Mouse (Mus musculus) CD4-positive, CD25-positive, alpha-beta regulatory T cell, adult 2 months (primary cell): ENCODE data around the gene Pik3c2a.
A peak's percentile ranks its signal among the peaks of the same experiment; 100 is the strongest.

ENCODE experiments used
- DNase-seq: peaks from one replicate; pipeline ENCODE4 v3.0.0-alpha.2; 2012; ENCODE audit warnings: low read depth, low spot score

Pik3c2a gene

DNA sequence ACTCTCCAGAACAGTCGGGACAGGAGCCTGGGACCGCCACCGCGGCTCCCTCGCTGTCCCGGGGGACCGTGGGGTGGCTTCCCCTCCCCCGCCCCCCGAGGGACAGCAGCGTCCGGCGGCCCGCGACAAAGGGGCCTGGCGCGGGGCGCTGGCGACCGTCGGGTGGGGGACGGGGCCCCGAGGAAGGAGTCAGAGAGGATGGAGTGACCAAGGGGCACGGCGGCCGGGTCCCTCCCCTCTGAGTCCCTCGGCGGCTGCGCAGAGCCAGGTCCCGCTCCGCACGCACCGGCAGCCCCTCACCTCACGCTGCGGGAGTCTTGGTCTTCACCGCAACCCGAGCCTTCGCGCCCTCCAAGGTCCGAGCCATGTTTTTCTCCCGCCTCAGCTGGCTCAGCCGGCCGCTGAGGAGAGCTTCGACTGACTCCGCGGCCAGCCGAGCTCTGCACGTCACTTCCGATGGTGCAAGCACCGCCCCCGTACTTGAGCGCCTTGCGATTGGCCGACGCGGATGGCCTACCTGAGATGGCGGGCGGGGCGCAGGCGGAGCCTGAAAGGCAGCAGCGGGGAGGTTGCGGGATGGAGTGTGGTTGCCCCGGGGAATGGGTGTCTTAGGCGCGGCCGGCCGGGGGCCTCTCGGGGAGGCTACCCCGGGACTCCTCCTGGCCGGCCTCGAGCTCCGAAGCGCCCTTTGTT lies at the start of gene Pik3c2a:
TSS of gene Pik3c2a (minus strand) at position 446 of the 693 bp plus-strand sequence.
- DNase-seq, result peak; percentile 96

- DNase-seq, result peak; percentile 20
These were observed 47.9 kb upstream of the Pik3c2a start for GRCm38 (mm10) chr7:116491113-116491512.

DNA sequence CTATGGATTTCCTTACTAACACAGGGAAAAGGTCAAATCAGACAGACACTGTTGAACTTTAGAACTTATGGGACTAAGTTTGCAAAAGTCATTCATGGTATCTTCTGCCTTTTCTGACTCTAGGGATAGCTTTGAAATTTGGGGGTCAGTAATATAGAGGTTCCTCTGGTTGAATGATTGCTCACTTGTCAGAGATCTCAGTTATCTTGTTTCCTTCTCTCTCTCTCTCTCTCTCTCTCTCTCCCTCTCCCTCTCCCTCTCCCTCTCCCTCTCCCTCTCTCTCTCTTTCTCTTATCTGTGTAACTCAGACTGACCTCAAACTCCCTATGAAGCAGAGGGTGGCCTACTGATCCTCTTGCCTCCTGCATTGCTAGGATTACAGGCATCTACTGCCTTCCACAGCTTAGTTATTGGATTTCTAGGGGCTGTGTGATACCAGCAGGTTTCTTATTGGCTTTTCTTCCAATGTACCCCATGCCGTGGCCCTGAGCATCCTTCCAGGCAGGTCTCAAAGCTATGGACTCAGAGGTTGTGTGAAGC lies 41.9 kb upstream of the Pik3c2a start:
- DNase-seq, result no peak

- DNase-seq, result peak; percentile 28
These were observed 41.0 kb upstream of the Pik3c2a start for GRCm38 (mm10) chr7:116484213-116484612.

GRCm38 (mm10) chr7:116483782-116484181 lies 40.5 kb upstream of the Pik3c2a start:
- no peak for DNase-seq

GRCm38 (mm10) chr7:116483106-116483505 lies 39.9 kb upstream of the Pik3c2a start:
- DNase-seq, result no peak

GRCm38 (mm10) chr7:116476264-116476663 lies 33.0 kb upstream of the Pik3c2a start:
- no peak for DNase-seq

DNA sequence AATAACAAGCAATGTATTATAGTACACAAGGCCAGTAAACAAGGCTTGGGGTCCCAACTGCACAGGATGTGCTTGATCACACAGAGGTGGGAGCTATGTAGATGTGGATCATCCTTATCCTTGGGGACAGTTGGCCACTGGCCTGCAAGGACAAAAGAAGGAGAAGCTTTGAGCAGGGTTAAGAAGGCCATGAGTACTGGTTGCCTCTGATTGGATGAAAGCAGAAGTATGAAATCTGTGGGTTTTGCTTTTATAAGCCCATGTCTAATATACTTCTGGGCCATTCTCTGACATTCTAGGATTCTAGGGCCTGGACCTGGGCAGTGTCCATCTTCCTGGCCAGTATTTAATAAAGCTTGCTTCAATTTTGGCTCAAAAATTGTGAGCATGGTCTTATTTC lies 32.6 kb upstream of the Pik3c2a start:
- DNase-seq, result no peak

- DNase-seq, result no peak
These were observed 18.9 kb upstream of the Pik3c2a start for GRCm38 (mm10) chr7:116462114-116462513.

DNA sequence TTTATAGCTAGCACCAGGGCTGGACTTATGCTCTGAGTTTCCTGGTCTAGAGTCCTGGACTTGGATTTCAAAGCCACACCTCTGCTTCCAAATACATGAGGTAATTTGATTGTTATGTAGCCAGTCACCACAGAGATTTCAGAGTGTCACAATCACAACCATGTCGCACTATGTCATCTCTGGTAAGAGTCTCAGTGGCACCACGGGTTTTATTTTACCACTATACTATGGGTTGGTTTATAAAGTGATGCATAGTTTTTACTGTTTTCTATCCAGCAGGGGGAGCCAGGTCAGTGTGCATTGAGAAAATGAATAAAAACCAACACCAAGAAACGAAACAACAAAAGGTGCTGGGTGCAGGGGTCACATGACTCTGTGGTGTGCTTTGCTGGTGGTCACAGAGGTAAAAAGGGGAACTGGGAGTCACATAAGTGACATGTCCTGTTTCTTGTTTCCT lies 15.8 kb upstream of the Pik3c2a start:
- DNase-seq, result peak; percentile 78

DNA sequence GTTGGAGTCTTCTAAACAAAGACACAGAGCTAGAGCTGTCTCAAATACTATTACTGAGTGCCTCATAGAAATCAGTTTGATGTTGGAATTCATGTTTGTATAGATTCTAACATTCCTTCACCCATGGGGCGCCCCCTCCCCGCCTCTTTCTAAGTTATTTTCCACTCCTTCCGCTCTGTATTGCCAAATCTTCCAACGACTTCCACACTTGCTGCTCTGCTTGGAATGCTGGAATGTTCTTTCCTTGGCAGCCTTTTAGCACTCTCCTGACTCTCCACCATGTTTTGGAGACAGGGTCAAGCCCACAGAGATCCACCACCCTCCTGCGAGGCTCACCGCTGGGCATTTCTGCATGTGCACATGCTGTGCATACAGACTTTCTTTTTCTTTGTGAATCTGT lies 14.1 kb upstream of the Pik3c2a start:
- DNase-seq, result no peak

DNA sequence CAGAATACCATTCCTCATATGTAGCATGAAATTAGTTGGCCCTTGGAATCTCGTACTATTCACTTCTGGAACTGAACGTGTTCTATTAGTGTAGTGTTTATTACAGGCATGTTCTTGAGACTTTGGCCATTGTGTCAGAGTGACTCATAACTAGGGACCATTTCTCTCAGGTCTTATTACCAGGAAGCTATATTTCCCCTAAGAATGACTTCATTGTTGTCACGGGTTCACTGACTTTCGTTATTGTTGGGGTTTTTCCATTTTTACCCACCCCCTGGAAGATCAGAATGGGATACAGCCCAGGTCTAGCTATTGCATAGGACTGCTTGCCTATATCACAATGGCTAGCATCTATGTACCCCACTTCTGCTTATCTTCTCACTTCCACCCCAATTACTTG lies 13.7 kb upstream of the Pik3c2a start:
- DNase-seq, result no peak

GRCm38 (mm10) chr7:116446645-116447044 lies 3.4 kb upstream of the Pik3c2a start:
- DNase-seq, result no peak

- peak; percentile 9 for DNase-seq
These were observed 1.1 kb upstream of the Pik3c2a start for GRCm38 (mm10) chr7:116444326-116444809.

- DNase-seq, result no peak
These were observed 562 bp upstream of the Pik3c2a start for GRCm38 (mm10) chr7:116443697-116444325.

DNA sequence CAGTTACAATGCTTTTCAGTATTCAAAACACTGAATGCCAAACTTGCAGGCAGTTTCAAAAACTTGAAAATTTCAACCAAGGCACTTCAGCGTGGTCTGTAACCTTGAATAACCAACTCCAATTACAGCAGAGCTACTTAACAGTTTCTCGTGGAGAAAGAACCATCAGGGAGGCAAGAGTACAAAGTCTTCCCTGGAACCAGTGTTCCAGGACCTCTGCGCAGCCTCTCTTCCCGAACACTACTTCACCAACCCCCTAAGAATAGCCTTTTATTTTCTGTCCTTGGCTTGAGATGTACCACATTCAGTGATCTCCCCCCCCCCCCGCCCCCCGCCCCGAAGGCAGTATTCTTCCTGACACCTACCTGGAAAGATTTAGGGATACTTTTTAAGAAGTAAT lies 1.0 kb downstream of the Pik3c2a start:
- no peak for DNase-seq

- peak; percentile 35 for DNase-seq
These were observed 1.9 kb downstream of the Pik3c2a start for GRCm38 (mm10) chr7:116441346-116441745.

DNA sequence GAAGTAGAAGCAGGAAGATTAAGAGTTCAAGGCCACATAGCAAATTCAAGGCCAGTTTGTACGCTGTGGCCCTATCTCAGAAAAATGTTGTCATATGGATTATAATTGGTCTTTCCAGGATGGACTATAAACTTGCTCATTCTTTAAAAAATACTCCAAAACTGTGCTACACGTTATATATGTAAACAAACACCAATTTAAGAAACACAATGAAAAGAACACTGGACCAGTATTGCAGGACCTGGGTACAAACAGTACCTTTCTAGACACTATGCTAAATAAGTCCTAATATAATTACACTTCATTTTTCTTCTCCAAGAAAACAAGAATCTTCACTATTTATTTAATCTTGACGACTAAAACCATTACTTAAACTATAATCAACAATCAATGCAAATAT lies 11.6 kb downstream of the Pik3c2a start:
- DNase-seq, result no peak

DNA sequence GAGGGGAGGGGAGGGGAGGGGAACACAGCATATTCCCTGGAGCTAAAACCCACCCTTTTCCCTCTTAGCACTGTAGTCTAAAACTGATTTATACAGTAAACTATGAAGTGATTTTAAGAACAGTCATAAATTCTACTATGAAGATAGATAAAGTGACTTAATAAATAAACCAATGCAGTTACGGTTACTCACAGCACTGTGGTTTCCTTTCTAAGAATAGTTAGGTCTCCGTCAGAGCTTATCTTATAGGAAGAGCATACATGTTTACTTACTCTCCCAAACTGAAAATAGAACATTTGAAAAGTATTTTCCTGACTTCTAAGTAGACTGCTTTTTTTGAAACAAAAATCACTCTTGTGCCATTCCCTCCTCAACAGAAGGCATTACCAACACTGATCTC lies 12.3 kb downstream of the Pik3c2a start:
- peak; percentile 50 for DNase-seq

- DNase-seq, result no peak
These were observed 16.0 kb downstream of the Pik3c2a start for GRCm38 (mm10) chr7:116427206-116427605.

DNA sequence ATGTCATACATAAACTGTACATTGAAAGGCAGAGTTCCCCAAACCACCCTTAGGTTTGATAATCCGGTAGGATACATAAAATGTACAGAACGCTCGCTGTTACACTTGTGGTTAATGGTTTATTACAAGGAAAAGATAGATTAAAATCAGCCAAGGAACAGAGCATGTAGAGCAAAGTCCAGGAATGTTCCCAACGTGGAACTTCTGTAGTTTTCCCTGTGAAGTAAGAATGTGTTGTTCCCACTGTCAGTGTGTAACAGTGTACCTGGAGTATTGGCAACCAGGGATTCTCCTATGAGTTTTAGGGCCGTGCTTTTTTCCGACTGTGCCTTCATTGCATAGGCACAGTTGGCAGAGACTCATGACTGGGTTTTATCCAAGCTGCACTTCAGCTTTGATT lies 17.5 kb downstream of the Pik3c2a start:
- no peak for DNase-seq

DNA sequence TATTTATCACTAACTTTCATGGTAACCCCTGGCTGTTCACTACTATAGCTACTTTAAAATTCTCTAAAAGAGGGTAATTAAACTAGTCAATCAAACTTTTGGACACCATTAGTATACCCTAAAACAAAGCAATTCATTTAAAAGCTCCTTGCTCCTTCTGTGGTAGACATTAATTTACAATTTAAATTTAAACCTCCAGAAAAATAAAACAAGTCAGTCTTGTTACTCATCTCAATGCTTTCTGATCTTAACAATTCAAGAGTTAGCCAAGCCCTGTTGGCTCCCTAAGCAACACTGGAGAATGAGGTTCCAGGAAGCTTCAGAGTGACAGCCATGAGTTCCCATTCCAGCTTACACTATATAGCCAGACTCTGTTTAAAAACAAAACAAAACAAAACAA lies 22.2 kb downstream of the Pik3c2a start:
- no peak for DNase-seq

- DNase-seq, result peak; percentile 58
These were observed 33.8 kb downstream of the Pik3c2a start for GRCm38 (mm10) chr7:116409438-116409837.
